Mouse (Mus musculus): ENCODE data around the gene Slfnl1. TPM values are rescaled to one million over a fixed set of nuclear protein-coding genes. Genes with fewer than 3 reads are reported as not detected.

The Slfnl1 gene
- total RNA-seq (2021) = under 1 TPM in 1 of 2 experiments, not detected in 1; 0.15 TPM
- long read RNA-seq, experiment 1 = 0 reads
- long read RNA-seq, experiment 2 = 0 reads

- intact Hi-C loops (cut with DNase I) = no loop called here
- no peak for DNase-seq
These were observed at the start of gene Slfnl1 for GRCm38 (mm10) chr4:120531986-120532385. Gene Slfnl1 (plus strand): TSS chr4:120532231.

- DNase-seq = no peak
- intact Hi-C loops (cut with DNase I) = no loop called here
These were observed 44.3 kb upstream of the Slfnl1 start for GRCm38 (mm10) chr4:120487707-120488106.

GRCm38 (mm10) chr4:120506955-120507354, 25.1 kb upstream of the Slfnl1 start:
- DNase-seq = no peak
- intact Hi-C loops (cut with DNase I) = no loop called here

GRCm38 (mm10) chr4:120511203-120511602, 20.8 kb upstream of the Slfnl1 start:
- DNase-seq = no peak
- intact Hi-C loops (cut with DNase I) = no loop called here

GRCm38 (mm10) chr4:120514366-120514765, 17.7 kb upstream of the Slfnl1 start:
- intact Hi-C loops (cut with DNase I) = no loop called here
- DNase-seq = no peak

- no peak for DNase-seq
- intact Hi-C loops (cut with DNase I) = no loop called here
These were observed 15.5 kb upstream of the Slfnl1 start for GRCm38 (mm10) chr4:120516491-120516890.

GRCm38 (mm10) chr4:120516907-120517306, 15.1 kb upstream of the Slfnl1 start:
- intact Hi-C loops (cut with DNase I) = no loop called here
- DNase-seq = no peak

- no peak for DNase-seq
- intact Hi-C loops (cut with DNase I) = no loop called here
These were observed 14.7 kb upstream of the Slfnl1 start for GRCm38 (mm10) chr4:120517335-120517734.

- intact Hi-C loops (cut with DNase I) = no loop called here
- no peak for DNase-seq
These were observed 10.3 kb upstream of the Slfnl1 start for GRCm38 (mm10) chr4:120521761-120522160.

GRCm38 (mm10) chr4:120522351-120522750, 9.7 kb upstream of the Slfnl1 start:
- no peak for DNase-seq
- intact Hi-C loops (cut with DNase I) = no loop called here

- DNase-seq = no peak
- intact Hi-C loops (cut with DNase I) = no loop called here
These were observed 8.9 kb upstream of the Slfnl1 start for GRCm38 (mm10) chr4:120523092-120523491.

- DNase-seq = no peak
- intact Hi-C loops (cut with DNase I) = no loop called here
These were observed 3.9 kb upstream of the Slfnl1 start for GRCm38 (mm10) chr4:120528171-120528570.

GRCm38 (mm10) chr4:120538664-120539063, 6.6 kb downstream of the Slfnl1 start:
- no peak for DNase-seq
- intact Hi-C loops (cut with DNase I) = no loop called here

- intact Hi-C loops (cut with DNase I) = no loop called here
- no peak for DNase-seq
These were observed 12.9 kb downstream of the Slfnl1 start for GRCm38 (mm10) chr4:120544896-120545295.

- intact Hi-C loops (cut with DNase I) = no loop called here
- DNase-seq = no peak
These were observed 24.6 kb downstream of the Slfnl1 start for GRCm38 (mm10) chr4:120556592-120556991.

GRCm38 (mm10) chr4:120565726-120566125, 33.7 kb downstream of the Slfnl1 start:
- intact Hi-C loops (cut with DNase I) = no loop called here
- DNase-seq = no peak

- intact Hi-C loops (cut with DNase I) = no loop called here
- DNase-seq = no peak
These were observed 36.0 kb downstream of the Slfnl1 start for GRCm38 (mm10) chr4:120568005-120568404.

GRCm38 (mm10) chr4:120569025-120569424, 37.0 kb downstream of the Slfnl1 start:
- intact Hi-C loops (cut with DNase I) = no loop called here
- no peak for DNase-seq

- DNase-seq = peak; percentile 95
- intact Hi-C loops (cut with DNase I) = no loop called here
These were observed 37.7 kb downstream of the Slfnl1 start, which contains the start of gene Ctps for GRCm38 (mm10) chr4:120569486-120570437. Gene Ctps (minus strand): TSS chr4:120570276.

- no peak for DNase-seq
- intact Hi-C loops (cut with DNase I) = no loop called here
These were observed 38.5 kb downstream of the Slfnl1 start for GRCm38 (mm10) chr4:120570438-120571069.

- intact Hi-C loops (cut with DNase I) = no loop called here
- DNase-seq = no peak
These were observed 39.0 kb downstream of the Slfnl1 start for GRCm38 (mm10) chr4:120571070-120571464.

GRCm38 (mm10) chr4:120571691-120572090, 39.7 kb downstream of the Slfnl1 start:
- DNase-seq = no peak
- intact Hi-C loops (cut with DNase I) = no loop called here
